Mouse (Mus musculus) C2C12 (cell line): ENCODE results near the gene Creld1. TPM values are rescaled to one million over a fixed set of nuclear protein-coding genes. Genes with fewer than 3 reads are reported as not detected.

Experiments
- H3K27me3 ChIP-seq: one replicate; pipeline ENCODE4 v1.6.1; 2011; ENCODE audit not compliant: control insufficient read depth, insufficient read depth, insufficient read length
- H3K36me3 ChIP-seq: one replicate; pipeline ENCODE4 v1.6.1; 2011; ENCODE audit not compliant: control insufficient read depth, insufficient read depth
- H3K4me3 ChIP-seq: one replicate; pipeline ENCODE4 v1.5.1; 2011; ENCODE audit warnings: mild to moderate bottlenecking, control low read depth; ENCODE audit not compliant: poor library complexity, insufficient read depth, severe bottlenecking
- H3K79me2 ChIP-seq: one replicate; pipeline ENCODE4 v1.6.1; 2011; ENCODE audit not compliant: control insufficient read depth, insufficient read depth
- H3K79me3 ChIP-seq: one replicate; pipeline ENCODE4 v1.6.1; 2011; ENCODE audit warnings: low read depth, control low read depth
- H3ac ChIP-seq: one replicate; pipeline ENCODE3; 2011; ENCODE audit warnings: low read depth; ENCODE audit not compliant: control insufficient read depth, insufficient read length
- CEBPB ChIP-seq: IDR thresholded peaks from one replicate; pipeline ENCODE4 v1.6.1; 2011; ENCODE audit warnings: low read depth, mild to moderate bottlenecking, control low read depth, moderate library complexity
- CTCF ChIP-seq: IDR thresholded peaks from one replicate; pipeline ENCODE4 v1.5.1; 2011; ENCODE audit not compliant: control insufficient read depth, insufficient read depth, insufficient read length
- FOSL1 ChIP-seq: IDR thresholded peaks from one replicate; pipeline ENCODE4 v1.8.0; 2011; ENCODE audit warnings: mild to moderate bottlenecking, low read length; ENCODE audit not compliant: poor library complexity, insufficient read depth, severe bottlenecking
- MAX ChIP-seq: IDR thresholded peaks from one replicate; pipeline ENCODE4 v1.6.1; 2011; ENCODE audit warnings: mild to moderate bottlenecking, control low read depth
- MYOD1 ChIP-seq: IDR thresholded peaks from one replicate; pipeline ENCODE4 v1.6.1; 2011; ENCODE audit warnings: low read depth; ENCODE audit not compliant: control insufficient read depth, insufficient read length
- MYOG ChIP-seq: IDR thresholded peaks from one replicate; pipeline ENCODE4 v1.6.1; 2011; ENCODE audit not compliant: control insufficient read depth, insufficient read length; ENCODE audit errors: extremely low read depth
- USF1 ChIP-seq: IDR thresholded peaks from one replicate; pipeline ENCODE4 v1.6.1; 2011; ENCODE audit warnings: low read depth, mild to moderate bottlenecking, control low read depth, moderate library complexity
- microRNA-seq: library from miRNA; unstranded; fragments of <30 nt; microRNA quantifications from one replicate; pipeline ENCODE4, GENCODE M21; 2019; ENCODE audit warnings: borderline microRNAs expressed
- polyA plus RNA-seq: library from polyadenylated mRNA; unstranded; fragments of >200 nt; fragmentation: generic; extraction: Trizol; gene quantifications from one replicate; pipeline ENCODE4 v1.2.1, GENCODE M21; 2012; ENCODE audit warnings: missing spikeins

The Creld1 gene
- polyA plus RNA-seq, 1 experiment, result 16.4 TPM

- Histone ChIP-seq H3K79me2 (peaks cover 46% of the 10 kb centered on the region), H3K79me3 (peaks cover 13% of the 10 kb centered on the region), H3K27me3 (no peaks in the 10 kb centered on the region), H3ac (no peak overlapping the region), H3K36me3 (peaks cover 47% of the 10 kb centered on the region), H3K4me3 (no peak overlapping the region)
- TF ChIP-seq MYOD1 (no peak), CEBPB (peak; percentile 68)
Measured at GRCm38 (mm10) chr6:113522310-113522709, 39.2 kb downstream of the Creld1 start.

- H3K79me2 ChIP-seq, result peaks cover 57% of the 10 kb centered on the region
- no peak overlapping the region for H3ac ChIP-seq
- peaks cover 18% of the 10 kb centered on the region for H3K79me3 ChIP-seq
- no peak overlapping the region for H3K4me3 ChIP-seq
- peaks cover 43% of the 10 kb centered on the region for H3K36me3 ChIP-seq
- TF ChIP-seq CTCF, result no peak
- TF ChIP-seq MYOD1, result no peak
- no peak for TF ChIP-seq USF1
- TF ChIP-seq MYOG, result no peak
- no peaks in the 10 kb centered on the region for H3K27me3 ChIP-seq
Measured at GRCm38 (mm10) chr6:113523420-113523819, 40.3 kb downstream of the Creld1 start.

GRCm38 (mm10) chr6:113530932-113531839 is 48.1 kb downstream of the Creld1 start, which contains the start of the genes Emc3 and Fancd2:
Gene Emc3 (minus strand): TSS chr6:113531652.
Gene Fancd2 (plus strand): TSS chr6:113531682.
- H3K79me2 ChIP-seq, result peaks cover 66% of the 10 kb centered on the region
- H3K79me3 ChIP-seq, result peaks cover 34% of the 10 kb centered on the region
- H3K27me3 ChIP-seq, result no peaks in the 10 kb centered on the region
- peak within 1 kb of the TSS; percentile 89 for H3K4me3 ChIP-seq
- H3K36me3 ChIP-seq, result peaks cover 17% of the 10 kb centered on the region
- H3ac ChIP-seq, result peak within 1 kb of the TSS; percentile 80
- peak; percentile 49 for TF ChIP-seq MAX
- no peak for TF ChIP-seq CTCF

GRCm38 (mm10) chr6:113531840-113532404 is 48.8 kb downstream of the Creld1 start:
- Histone ChIP-seq H3K27me3 (no peaks in the 10 kb centered on the region), H3K36me3 (peaks cover 17% of the 10 kb centered on the region), H3K79me3 (peaks cover 30% of the 10 kb centered on the region), H3ac (peak overlapping the region; percentile 52), H3K4me3 (peak overlapping the region; percentile 89), H3K79me2 (peaks cover 59% of the 10 kb centered on the region)
- TF ChIP-seq USF1 (no peak), CEBPB (no peak)

- Histone ChIP-seq H3ac (no peak overlapping the region), H3K79me3 (peaks cover 12% of the 10 kb centered on the region), H3K79me2 (peaks cover 29% of the 10 kb centered on the region), H3K36me3 (peaks cover 18% of the 10 kb centered on the region), H3K4me3 (no peak overlapping the region), H3K27me3 (no peaks in the 10 kb centered on the region)
- TF ChIP-seq MAX (no peak), FOSL1 (no peak), MYOG (no peak), USF1 (no peak)
Measured at GRCm38 (mm10) chr6:113534886-113535285, 51.8 kb downstream of the Creld1 start.

- no peak for TF ChIP-seq CEBPB
- no peak for TF ChIP-seq USF1
- TF ChIP-seq MYOD1, result no peak
- no peak for TF ChIP-seq CTCF
- TF ChIP-seq MYOG, result no peak
- TF ChIP-seq MAX, result no peak
- TF ChIP-seq FOSL1, result no peak
- no peaks in the 10 kb centered on the region for H3K79me2 ChIP-seq
- no peak overlapping the region for H3K4me3 ChIP-seq
- H3ac ChIP-seq, result no peak overlapping the region
- peaks cover 32% of the 10 kb centered on the region for H3K36me3 ChIP-seq
- H3K79me3 ChIP-seq, result no peaks in the 10 kb centered on the region
- no peaks in the 10 kb centered on the region for H3K27me3 ChIP-seq
Measured at GRCm38 (mm10) chr6:113541610-113542009, 58.5 kb downstream of the Creld1 start.

Small RNAs within 50 kb of the gene (microRNA-seq; reads per million reads assigned to microRNA genes)
- gene Gm23365, result not detected

Other genes with a start within 250 kb of the Creld1 start
- 19.5 TPM for gene Mtmr14, start 245.5 kb upstream of the Creld1 start, polyA plus RNA-seq
- 0.01 TPM for gene Cpne9, start 201.0 kb upstream of the Creld1 start, polyA plus RNA-seq
- gene Brpf1, start 176.2 kb upstream of the Creld1 start, polyA plus RNA-seq, result 16.1 TPM
- 18.5 TPM for gene Ogg1, start 156.3 kb upstream of the Creld1 start, polyA plus RNA-seq
- gene Camk1, start 139.3 kb upstream of the Creld1 start, polyA plus RNA-seq, result 43.2 TPM
- gene Tada3, start 105.4 kb upstream of the Creld1 start, polyA plus RNA-seq, result 31.7 TPM
- gene Arpc4, start 105.2 kb upstream of the Creld1 start, polyA plus RNA-seq, result 364 TPM
- 1.6 TPM for gene Ttll3, start 94.0 kb upstream of the Creld1 start, polyA plus RNA-seq
- gene Rpusd3, start 64.0 kb upstream of the Creld1 start, polyA plus RNA-seq, result 8.8 TPM
- gene Cidec, start 47.5 kb upstream of the Creld1 start, polyA plus RNA-seq, result not detected
- gene Jagn1, start 40.7 kb upstream of the Creld1 start, polyA plus RNA-seq, result 76.4 TPM
- not detected for gene Il17re, start 24.8 kb upstream of the Creld1 start, polyA plus RNA-seq
- gene Il17rc, start 11.9 kb upstream of the Creld1 start, polyA plus RNA-seq, result 36.2 TPM
- gene Prrt3, start 18.6 kb downstream of the Creld1 start, polyA plus RNA-seq, result 0.04 TPM
- gene Emc3, start 48.4 kb downstream of the Creld1 start, polyA plus RNA-seq, result 68.3 TPM
- 4.8 TPM for gene Fancd2, start 48.4 kb downstream of the Creld1 start, polyA plus RNA-seq
- 0.07 TPM for gene Fancd2os, start 117.4 kb downstream of the Creld1 start, polyA plus RNA-seq
- gene Brk1, start 121.5 kb downstream of the Creld1 start, polyA plus RNA-seq, result 200 TPM
- 13.6 TPM for gene Vhl, start 140.7 kb downstream of the Creld1 start, polyA plus RNA-seq
- 45.9 TPM for gene Irak2, start 155.2 kb downstream of the Creld1 start, polyA plus RNA-seq
- gene Tatdn2, start 213.8 kb downstream of the Creld1 start, polyA plus RNA-seq, result 41.0 TPM
- 0.33 TPM for gene Ghrl, start 236.6 kb downstream of the Creld1 start, polyA plus RNA-seq